Mouse (Mus musculus) myocyte (in vitro differentiated cells): Measurements from ENCODE around the gene Olfr284. TPM values are rescaled to one million over a fixed set of nuclear protein-coding genes. Genes with fewer than 3 reads are reported as not detected.

Source experiments
- H3K27me3 ChIP-seq: one replicate; pipeline ENCODE4 v1.6.1; 2011; ENCODE audit not compliant: control insufficient read depth, insufficient read depth, insufficient read length
- H3K36me3 ChIP-seq: one replicate; pipeline ENCODE4 v1.6.1; 2011; ENCODE audit not compliant: control insufficient read depth, insufficient read depth
- H3K4me2 ChIP-seq: one replicate; pipeline ENCODE4 v1.6.1; 2011; ENCODE audit warnings: low read depth, control low read depth
- H3K4me3 ChIP-seq: one replicate; pipeline ENCODE4 v1.5.1; 2011; ENCODE audit warnings: mild to moderate bottlenecking, control low read depth, moderate library complexity
- H3K79me2 ChIP-seq: one replicate; pipeline ENCODE4 v1.6.1; 2011; ENCODE audit not compliant: control insufficient read depth, insufficient read depth
- H3ac ChIP-seq: one replicate; pipeline ENCODE4 v1.6.1; 2011; ENCODE audit not compliant: control insufficient read depth, insufficient read length
- CEBPB ChIP-seq: IDR thresholded peaks from 2 replicates; pipeline ENCODE4 v1.6.1; 2011; ENCODE audit warnings: mild to moderate bottlenecking, moderate library complexity; ENCODE audit not compliant: poor library complexity, insufficient read depth, severe bottlenecking
- E2F4 ChIP-seq: IDR thresholded peaks from one replicate; pipeline ENCODE4 v1.6.1; 2011; ENCODE audit warnings: mild to moderate bottlenecking, control low read depth, moderate library complexity; ENCODE audit not compliant: insufficient read depth
- MAX ChIP-seq: IDR thresholded peaks from one replicate; pipeline ENCODE4 v1.6.1; 2011; ENCODE audit warnings: low read depth, mild to moderate bottlenecking, control low read depth
- MYOD1 ChIP-seq, 3 experiments: IDR thresholded peaks; one replicate each; pipeline ENCODE4 v1.6.1; 2011; ENCODE audit warnings: control low read depth in 2 of 3, low read depth in 2 of 3, mild to moderate bottlenecking in 2 of 3, moderate library complexity in 1 of 3; ENCODE audit not compliant: insufficient read length in 2 of 3, control insufficient read depth in 1 of 3
- MYOG ChIP-seq, 3 experiments: IDR thresholded peaks; one replicate each; pipeline ENCODE4 v1.6.1; 2011; ENCODE audit warnings: control low read depth in 2 of 3, low read depth in 2 of 3, mild to moderate bottlenecking in 2 of 3; ENCODE audit not compliant: insufficient read length in 2 of 3, control insufficient read depth in 1 of 3, insufficient read depth in 1 of 3
- POLR2A ChIP-seq: IDR thresholded peaks from one replicate; pipeline ENCODE4 v1.6.1; 2011; ENCODE audit warnings: low read depth, mild to moderate bottlenecking, control low read depth, moderate library complexity; ENCODE audit not compliant: insufficient read length
- POLR2AphosphoS2 ChIP-seq: IDR thresholded peaks from one replicate; pipeline ENCODE4 v1.6.1; 2011; ENCODE audit warnings: low read depth, control low read depth; ENCODE audit not compliant: insufficient read length
- REST ChIP-seq: IDR thresholded peaks from one replicate; pipeline ENCODE4 v1.6.1; 2011; ENCODE audit warnings: mild to moderate bottlenecking, control low read depth, moderate library complexity; ENCODE audit not compliant: insufficient read depth, insufficient read length
- SRF ChIP-seq: IDR thresholded peaks from one replicate; pipeline ENCODE4 v1.6.1; 2011; ENCODE audit warnings: low read depth; ENCODE audit not compliant: control insufficient read depth, insufficient read length
- TCF12 ChIP-seq: IDR thresholded peaks from one replicate; pipeline ENCODE4 v1.6.1; 2011; ENCODE audit warnings: mild to moderate bottlenecking, control low read depth; ENCODE audit not compliant: poor library complexity, insufficient read depth, severe bottlenecking
- TCF3 ChIP-seq: IDR thresholded peaks from one replicate; pipeline ENCODE4 v1.6.1; 2011; ENCODE audit warnings: low read depth, control low read depth; ENCODE audit not compliant: insufficient read length
- USF1 ChIP-seq: IDR thresholded peaks from one replicate; pipeline ENCODE4 v1.6.1; 2011; ENCODE audit warnings: low read depth, mild to moderate bottlenecking, control low read depth, moderate library complexity
- polyA plus RNA-seq: library from polyadenylated mRNA; unstranded; fragments of >200 nt; fragmentation: generic; extraction: Trizol; gene quantifications from one replicate; pipeline ENCODE4 v1.2.1, GENCODE M21; 2012; ENCODE audit warnings: missing spikeins

Gene Olfr284
- polyA plus RNA-seq: not detected

DNA sequence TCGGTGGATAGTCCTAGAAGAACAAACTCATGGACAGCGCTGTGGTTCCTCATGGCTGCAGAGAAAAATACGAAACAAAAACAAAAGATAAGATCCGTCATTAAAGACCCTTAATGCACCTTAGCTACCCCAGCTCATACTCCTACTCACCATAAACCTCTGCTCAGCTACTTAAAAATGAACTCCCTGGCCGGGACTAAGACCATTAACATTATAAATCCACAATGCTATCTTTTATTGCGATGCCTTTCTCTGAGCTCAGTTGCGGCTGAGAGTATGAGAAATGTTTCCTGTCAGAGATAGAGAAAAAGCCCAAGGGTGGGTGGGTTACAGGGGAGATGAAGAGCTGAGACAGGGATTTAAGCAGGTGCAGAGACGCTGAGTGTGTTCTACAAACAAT is at the start of gene Olfr284:
Gene Olfr284, minus strand, starts transcription at position 101 of the 400 bp plus-strand sequence.
- no peak within 1 kb of the TSS for H3K4me3 ChIP-seq
- TF ChIP-seq POLR2AphosphoS2: no peak
- no peak for TF ChIP-seq SRF
- TF ChIP-seq TCF3: no peak
- TF ChIP-seq MAX: no peak
- no peak for TF ChIP-seq POLR2A
- no peak for TF ChIP-seq MYOD1 (IDR thresholded peaks at IDR 0.05; ENCODE audit: control insufficient read depth in 1 of 3, insufficient read length in 2 of 3, low read depth in 2 of 3)
- TF ChIP-seq MYOG (IDR thresholded peaks at IDR 0.05; ENCODE audit: control insufficient read depth in 1 of 3, insufficient read depth in 1 of 3, insufficient read length in 2 of 3, low read depth in 2 of 3): no peak
- TF ChIP-seq USF1: no peak
- no peak for TF ChIP-seq REST
- TF ChIP-seq TCF12: no peak
- TF ChIP-seq CEBPB: no peak
- TF ChIP-seq E2F4: no peak
- H3K27me3 ChIP-seq: peaks cover 21% of the 10 kb centered on the region
- no peak within 1 kb of the TSS for H3ac ChIP-seq
- H3K4me2 ChIP-seq: no peak within 1 kb of the TSS
- H3K79me2 ChIP-seq: no peaks in the 10 kb centered on the region
- no peaks in the 10 kb centered on the region for H3K36me3 ChIP-seq

DNA sequence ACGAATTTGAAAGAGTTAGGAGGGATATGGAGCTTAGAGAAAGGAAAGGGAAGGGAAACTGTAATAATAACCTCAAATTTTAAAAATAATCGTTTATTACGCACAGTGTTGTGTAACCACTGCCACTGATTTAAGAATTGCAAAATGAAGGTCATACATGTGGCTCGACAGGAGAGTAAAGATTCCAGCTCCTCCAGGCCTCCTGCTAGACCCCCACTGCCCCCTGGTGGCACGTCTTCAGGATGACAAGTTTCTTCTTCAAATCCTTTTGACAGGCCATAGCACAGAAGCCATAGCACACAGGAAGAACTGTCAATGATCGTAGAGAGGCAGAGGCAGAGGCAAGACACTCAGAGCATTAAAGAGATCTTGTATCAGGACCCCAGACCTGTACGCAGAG is 49.0 kb upstream of the Olfr284 start:
- TF ChIP-seq POLR2AphosphoS2 (no peak), TCF3 (no peak), USF1 (no peak), SRF (no peak), MYOD1 (IDR thresholded peaks at IDR 0.05; ENCODE audit: control insufficient read depth in 1 of 3, insufficient read length in 2 of 3, low read depth in 2 of 3) (no peak), MYOG (IDR thresholded peaks at IDR 0.05; ENCODE audit: control insufficient read depth in 1 of 3, insufficient read depth in 1 of 3, insufficient read length in 2 of 3, low read depth in 2 of 3) (no peak), POLR2A (no peak), TCF12 (no peak), MAX (no peak), E2F4 (no peak), CEBPB (no peak), REST (no peak)
- Histone ChIP-seq H3K4me2 (peak overlapping the region; percentile 30), H3K27me3 (no peaks in the 10 kb centered on the region)

DNA sequence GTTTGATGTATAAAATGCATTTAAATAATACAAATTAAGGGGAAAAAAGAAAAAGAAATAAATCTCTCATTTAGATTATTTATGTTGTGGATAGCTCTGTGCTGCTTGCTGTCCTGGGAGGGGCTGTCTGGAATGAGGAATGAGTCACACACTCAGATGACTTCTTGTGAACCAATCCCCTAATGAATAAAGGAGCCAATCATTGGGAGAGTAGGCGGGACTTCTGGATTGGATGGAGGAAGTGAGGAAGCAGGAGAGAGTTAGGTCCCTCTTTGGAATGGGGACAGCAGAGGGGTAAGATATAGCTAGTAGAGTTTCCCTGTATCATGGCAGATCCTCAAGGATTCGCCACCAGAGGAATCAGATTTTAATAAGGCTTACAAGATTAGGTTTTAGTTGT is 46.8 kb upstream of the Olfr284 start:
- no peak overlapping the region for H3K4me3 ChIP-seq
- no peaks in the 10 kb centered on the region for H3K79me2 ChIP-seq
- H3K36me3 ChIP-seq: no peaks in the 10 kb centered on the region
- no peak for TF ChIP-seq MAX
- TF ChIP-seq USF1: no peak
- TF ChIP-seq POLR2AphosphoS2: no peak
- no peak for TF ChIP-seq CEBPB
- TF ChIP-seq MYOD1 (IDR thresholded peaks at IDR 0.05; ENCODE audit: control insufficient read depth in 1 of 3, insufficient read length in 2 of 3, low read depth in 2 of 3): no peak
- TF ChIP-seq TCF12: no peak
- no peak for TF ChIP-seq SRF
- TF ChIP-seq TCF3: no peak
- no peak overlapping the region for H3ac ChIP-seq
- peak overlapping the region; percentile 31 for H3K4me2 ChIP-seq
- H3K27me3 ChIP-seq: peaks cover 8% of the 10 kb centered on the region

More for the DNA sequence above, 49.0 kb upstream of the Olfr284 start:
- no peak overlapping the region for H3ac ChIP-seq
- no peaks in the 10 kb centered on the region for H3K79me2 ChIP-seq
- no peaks in the 10 kb centered on the region for H3K36me3 ChIP-seq
- H3K4me3 ChIP-seq: no peak overlapping the region

DNA sequence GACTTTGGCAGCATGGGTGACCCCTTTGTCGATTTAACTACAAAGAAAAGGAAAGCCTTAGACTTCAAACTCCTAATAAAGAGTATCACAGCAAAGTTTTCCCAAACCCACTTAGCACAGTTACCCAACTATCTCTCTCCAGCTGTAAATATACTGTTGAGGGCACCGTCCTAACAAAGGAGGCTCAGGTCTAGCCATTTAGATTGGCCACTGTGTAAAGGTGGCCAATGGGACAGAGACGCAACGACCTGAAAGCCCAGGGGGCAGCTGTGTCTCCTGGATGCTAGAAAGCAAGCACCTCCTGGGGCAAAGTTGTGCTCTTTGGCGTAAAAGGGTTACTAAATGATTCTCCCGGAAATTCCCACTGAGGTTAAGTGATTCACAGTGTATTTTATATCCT is 40.1 kb upstream of the Olfr284 start, which contains the start of gene Olfr283:
Gene Olfr283, minus strand, starts transcription at position 101 of the 400 bp plus-strand sequence.
- Histone ChIP-seq H3K36me3 (no peaks in the 10 kb centered on the region), H3ac (no peak within 1 kb of the TSS), H3K4me2 (no peak within 1 kb of the TSS), H3K79me2 (no peaks in the 10 kb centered on the region), H3K27me3 (peaks cover 11% of the 10 kb centered on the region), H3K4me3 (no peak within 1 kb of the TSS)
- TF ChIP-seq CEBPB (no peak), MYOD1 (IDR thresholded peaks at IDR 0.05; ENCODE audit: control insufficient read depth in 1 of 3, insufficient read length in 2 of 3, low read depth in 2 of 3) (no peak), MYOG (IDR thresholded peaks at IDR 0.05; ENCODE audit: control insufficient read depth in 1 of 3, insufficient read depth in 1 of 3, insufficient read length in 2 of 3, low read depth in 2 of 3) (no peak), POLR2AphosphoS2 (no peak), E2F4 (no peak)

DNA sequence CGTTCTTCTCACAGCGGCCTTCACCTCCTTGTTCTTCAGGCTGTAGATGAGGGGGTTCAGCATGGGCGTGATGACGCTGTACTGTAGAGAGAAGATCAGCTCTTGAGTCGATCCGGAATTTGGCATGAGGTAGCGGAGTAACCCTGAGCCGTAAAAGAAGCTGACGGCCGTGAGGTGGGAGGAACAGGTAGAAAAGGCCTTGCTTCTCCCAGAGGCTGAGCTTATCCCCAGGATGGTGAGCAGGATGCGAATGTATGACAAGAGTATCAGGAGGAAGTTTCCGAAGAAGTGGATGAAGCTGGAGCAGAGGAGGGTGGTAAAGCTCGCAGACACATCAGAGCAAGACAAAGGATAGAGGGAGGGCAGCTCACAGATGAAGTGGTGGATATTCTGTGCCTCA is 37.4 kb upstream of the Olfr284 start:
- H3K79me2 ChIP-seq: no peaks in the 10 kb centered on the region
- H3K4me2 ChIP-seq: no peak overlapping the region
- peaks cover 3% of the 10 kb centered on the region for H3K27me3 ChIP-seq
- no peak overlapping the region for H3ac ChIP-seq
- H3K36me3 ChIP-seq: no peaks in the 10 kb centered on the region
- TF ChIP-seq MAX (no peak), POLR2A (no peak), MYOG (IDR thresholded peaks at IDR 0.05; ENCODE audit: control insufficient read depth in 1 of 3, insufficient read depth in 1 of 3, insufficient read length in 2 of 3, low read depth in 2 of 3) (no peak), TCF3 (no peak), SRF (no peak), TCF12 (no peak)
- no peak overlapping the region for H3K4me3 ChIP-seq
